Mouse (Mus musculus): Measurements from ENCODE around the gene Emp1. TPM values are rescaled to one million over a fixed set of nuclear protein-coding genes. Genes with fewer than 3 reads are reported as not detected.

The Emp1 gene
- total RNA-seq, 2 experiments from 2014 or later = 47.3 to 59.7 TPM

- no peak for DNase-seq
These were observed 1.1 kb downstream of the Emp1 start for GRCm38 (mm10) chr6:135363344-135364040.

- peak; percentile 63 for DNase-seq
These were observed 1.8 kb downstream of the Emp1 start for GRCm38 (mm10) chr6:135364041-135364745.

- peak; percentile 89 for DNase-seq
These were observed 2.6 kb downstream of the Emp1 start for GRCm38 (mm10) chr6:135364891-135365301.

GRCm38 (mm10) chr6:135365614-135366013 is 3.3 kb downstream of the Emp1 start:
- DNase-seq = no peak

GRCm38 (mm10) chr6:135368230-135368629 is 5.9 kb downstream of the Emp1 start:
- DNase-seq = peak; percentile 65

GRCm38 (mm10) chr6:135369551-135369968 is 7.2 kb downstream of the Emp1 start:
- peak; percentile 87 for DNase-seq

- DNase-seq = no peak
These were observed 8.6 kb downstream of the Emp1 start for GRCm38 (mm10) chr6:135370954-135371353.

- no peak for DNase-seq
These were observed 11.0 kb downstream of the Emp1 start for GRCm38 (mm10) chr6:135373357-135373756.

- DNase-seq = no peak
These were observed 13.5 kb downstream of the Emp1 start for GRCm38 (mm10) chr6:135375818-135376217.

- DNase-seq = no peak
These were observed 13.9 kb downstream of the Emp1 start for GRCm38 (mm10) chr6:135376248-135376647.

GRCm38 (mm10) chr6:135377583-135378319 is 15.4 kb downstream of the Emp1 start:
- no peak for DNase-seq

- no peak for DNase-seq
These were observed 21.6 kb downstream of the Emp1 start for GRCm38 (mm10) chr6:135383919-135384318.

GRCm38 (mm10) chr6:135385738-135386459 is 23.6 kb downstream of the Emp1 start:
- DNase-seq = no peak

GRCm38 (mm10) chr6:135387653-135388052 is 25.3 kb downstream of the Emp1 start:
- no peak for DNase-seq

- no peak for DNase-seq
These were observed 26.4 kb downstream of the Emp1 start for GRCm38 (mm10) chr6:135388711-135389110.

GRCm38 (mm10) chr6:135390398-135390797 is 28.1 kb downstream of the Emp1 start:
- no peak for DNase-seq

GRCm38 (mm10) chr6:135395375-135395774 is 33.0 kb downstream of the Emp1 start:
- no peak for DNase-seq

- no peak for DNase-seq
These were observed 34.7 kb downstream of the Emp1 start for GRCm38 (mm10) chr6:135397089-135397488.

GRCm38 (mm10) chr6:135397788-135398187 is 35.4 kb downstream of the Emp1 start:
- DNase-seq = no peak

- peak; percentile 51 for DNase-seq
These were observed 36.5 kb downstream of the Emp1 start for GRCm38 (mm10) chr6:135398801-135399200.

- DNase-seq = no peak
These were observed 38.0 kb downstream of the Emp1 start for GRCm38 (mm10) chr6:135400306-135400705.

GRCm38 (mm10) chr6:135405093-135405492 is 42.7 kb downstream of the Emp1 start:
- no peak for DNase-seq
